Mouse (Mus musculus): ENCODE measurements around the gene Tmem39a.

Gene Tmem39a

GRCm38 (mm10) chr16:38558221-38558748, at the start of gene Tmem39a:
Gene Tmem39a (plus strand): TSS chr16:38558698.
- no peak for DNase-seq

- DNase-seq: no peak
These were observed 47.7 kb upstream of the Tmem39a start for GRCm38 (mm10) chr16:38510846-38511245.

DNA sequence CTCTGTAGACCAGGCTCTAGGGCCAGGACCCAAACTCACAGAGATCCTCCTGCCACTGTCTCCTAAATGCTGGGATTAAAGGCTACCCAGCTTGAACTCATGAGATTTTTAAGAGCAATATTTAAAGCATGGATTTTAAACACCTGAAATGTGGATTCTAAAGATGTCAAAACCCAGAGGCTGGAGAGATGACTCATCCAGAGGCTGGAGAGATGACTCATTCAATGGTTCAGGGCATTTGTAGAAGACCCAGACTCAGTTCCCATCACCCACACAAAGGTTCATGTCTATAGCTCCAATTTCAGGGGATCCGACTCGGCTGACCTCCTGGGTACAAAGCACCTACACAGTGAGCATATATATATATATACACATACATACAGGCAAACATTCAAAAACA, 39.4 kb upstream of the Tmem39a start:
- no peak for DNase-seq

GRCm38 (mm10) chr16:38521211-38521987, 37.1 kb upstream of the Tmem39a start:
- no peak for DNase-seq

GRCm38 (mm10) chr16:38522129-38523084, 36.1 kb upstream of the Tmem39a start, which contains the start of gene Timmdc1:
Gene Timmdc1 (minus strand): TSS chr16:38522663.
- peak; percentile 96 to 98 for DNase-seq

DNA sequence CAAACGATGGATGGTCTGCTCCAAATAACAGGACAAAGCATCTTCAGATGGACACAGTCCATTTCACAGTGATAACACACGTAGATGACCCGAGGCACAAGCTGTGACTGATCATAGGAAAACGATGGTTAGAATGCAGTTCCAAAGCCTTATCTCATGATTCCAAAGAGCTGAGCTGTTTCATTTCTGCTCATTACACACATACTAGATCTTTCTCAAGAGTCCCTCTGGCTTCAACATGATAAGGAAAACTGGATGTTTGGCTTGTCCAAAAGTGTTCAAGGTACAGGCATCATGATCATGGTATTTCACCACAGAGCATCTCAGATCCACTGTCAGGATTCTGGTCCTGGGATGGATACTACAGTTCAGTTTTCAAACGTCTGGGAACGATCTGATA, 32.2 kb upstream of the Tmem39a start:
- DNase-seq: no peak

GRCm38 (mm10) chr16:38536544-38537146, 21.9 kb upstream of the Tmem39a start:
- peak; percentile 66 to 78 for DNase-seq

DNA sequence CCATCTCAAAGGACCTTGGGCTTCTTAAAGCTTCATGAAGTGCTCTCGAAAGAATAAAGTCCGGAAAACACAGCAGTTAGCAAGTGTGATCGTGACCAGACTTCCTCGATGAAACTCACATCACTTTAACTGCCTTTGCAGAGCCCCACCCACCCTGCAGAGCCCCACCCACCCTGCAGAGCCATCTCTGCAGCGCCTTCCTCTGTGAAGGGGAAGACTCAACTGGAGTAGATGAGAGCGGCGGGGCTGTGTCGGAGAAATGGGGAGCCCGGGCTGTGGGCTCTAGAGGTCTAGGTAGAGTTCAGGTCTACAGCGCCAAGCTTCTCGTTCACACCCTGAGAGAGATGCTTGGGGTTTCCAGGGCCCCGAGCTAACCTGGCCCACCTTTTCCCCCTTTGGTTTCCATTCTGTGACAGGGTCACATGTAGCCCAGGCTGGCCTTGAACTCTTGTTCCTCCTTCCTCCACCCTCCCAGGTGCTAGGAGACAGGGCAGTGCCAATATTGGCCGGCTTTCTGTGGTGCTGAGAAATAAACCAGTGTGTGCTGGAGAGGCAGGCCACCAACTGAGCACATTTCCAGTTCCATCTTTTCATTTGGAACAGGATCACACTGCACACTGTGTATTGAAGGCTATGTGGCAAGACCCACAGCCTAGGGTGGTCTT, 19.6 kb upstream of the Tmem39a start:
- DNase-seq: no peak

DNA sequence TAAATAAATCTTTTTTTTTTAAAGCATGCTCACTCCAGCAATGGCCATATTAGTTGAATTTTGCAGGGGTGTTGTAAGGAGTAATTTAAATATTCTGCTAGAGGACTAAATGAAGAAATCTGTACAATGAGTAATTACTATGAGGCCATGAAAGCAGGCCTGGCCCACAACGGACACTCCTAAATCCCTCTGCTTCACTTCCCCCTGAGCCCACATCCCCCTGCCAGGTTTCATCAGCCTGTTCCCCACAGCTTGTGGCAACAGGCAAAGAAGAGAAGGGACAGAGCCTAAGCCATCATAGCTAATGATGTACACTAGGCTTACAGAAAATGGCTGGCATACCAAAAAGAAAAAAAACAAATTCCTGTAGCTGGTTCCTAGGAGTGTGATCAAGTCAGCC, 10.5 kb upstream of the Tmem39a start:
- DNase-seq: no peak

- DNase-seq: peak; percentile 88 to 90
These were observed 8.8 kb upstream of the Tmem39a start, which contains the start of gene Poglut1 for GRCm38 (mm10) chr16:38549479-38550396. Gene Poglut1 (minus strand): TSS chr16:38550258.

DNA sequence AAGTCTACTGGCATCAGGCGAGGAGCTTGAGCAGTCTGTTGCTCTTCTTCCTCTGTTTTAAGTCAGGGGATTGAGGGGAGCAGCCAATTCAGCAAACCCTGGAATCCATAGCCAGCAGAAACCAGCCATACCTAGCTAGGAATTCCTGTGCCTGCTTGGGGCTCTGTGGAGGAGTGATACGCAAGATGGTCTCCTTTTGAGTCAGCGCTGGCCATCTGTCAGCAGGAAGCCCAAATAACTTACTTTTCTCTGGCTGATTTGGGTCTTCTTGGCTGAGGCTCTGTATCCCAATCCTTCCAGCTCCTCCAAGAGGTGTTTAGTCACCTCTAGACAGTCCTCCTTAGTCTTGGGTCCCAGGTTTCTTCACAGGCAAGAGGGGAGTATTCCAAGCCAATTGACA, 2.5 kb upstream of the Tmem39a start:
- DNase-seq: no peak

GRCm38 (mm10) chr16:38562131-38562967, 3.9 kb downstream of the Tmem39a start:
- peak; percentile 98 for DNase-seq

- no peak for DNase-seq
These were observed 4.5 kb downstream of the Tmem39a start for GRCm38 (mm10) chr16:38562968-38563327.

GRCm38 (mm10) chr16:38563516-38563915, 5.0 kb downstream of the Tmem39a start:
- no peak for DNase-seq

- no peak for DNase-seq
These were observed 9.7 kb downstream of the Tmem39a start for GRCm38 (mm10) chr16:38568192-38568591.

DNA sequence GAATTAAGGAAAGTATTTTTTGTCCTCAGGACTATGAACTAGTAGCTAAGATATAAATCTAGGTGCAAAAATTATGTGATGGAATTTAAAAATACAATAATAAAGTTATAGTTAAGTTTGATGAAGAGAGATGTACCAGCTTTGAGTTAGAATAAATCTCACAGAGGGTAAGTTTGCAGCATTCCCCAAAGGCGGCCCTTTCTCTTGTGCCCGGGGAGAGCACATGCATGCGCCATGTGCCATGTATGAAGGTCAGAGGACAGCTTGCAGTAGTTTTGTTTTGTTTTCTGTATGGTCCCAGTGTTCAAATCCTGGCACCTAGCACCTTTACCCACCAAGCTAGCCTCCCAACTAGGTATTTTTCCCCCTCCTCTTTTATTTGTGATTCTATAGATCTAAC, 13.0 kb downstream of the Tmem39a start:
- no peak for DNase-seq

DNA sequence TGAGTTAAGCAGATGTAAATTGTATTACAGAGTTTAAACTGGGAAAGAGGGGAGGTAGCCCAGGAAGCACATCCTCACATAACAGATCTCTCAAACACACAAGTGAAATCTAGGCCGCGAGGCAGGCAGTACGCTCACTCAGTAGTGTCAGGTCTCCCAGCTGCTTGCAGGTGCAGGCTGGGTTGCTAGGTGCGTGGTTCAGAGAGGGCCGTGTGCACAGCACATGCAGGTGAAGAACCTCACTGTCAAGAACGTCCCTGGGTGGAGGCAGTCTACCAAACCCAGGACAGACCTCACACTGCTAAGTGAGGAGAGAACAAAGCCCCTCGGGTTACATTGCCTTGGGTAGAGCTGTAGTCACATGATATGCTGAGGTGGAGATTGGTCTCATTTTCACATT, 26.3 kb downstream of the Tmem39a start:
- no peak for DNase-seq

GRCm38 (mm10) chr16:38585186-38585585, 26.7 kb downstream of the Tmem39a start:
- no peak for DNase-seq

GRCm38 (mm10) chr16:38587163-38587562, 28.7 kb downstream of the Tmem39a start:
- no peak for DNase-seq

DNA sequence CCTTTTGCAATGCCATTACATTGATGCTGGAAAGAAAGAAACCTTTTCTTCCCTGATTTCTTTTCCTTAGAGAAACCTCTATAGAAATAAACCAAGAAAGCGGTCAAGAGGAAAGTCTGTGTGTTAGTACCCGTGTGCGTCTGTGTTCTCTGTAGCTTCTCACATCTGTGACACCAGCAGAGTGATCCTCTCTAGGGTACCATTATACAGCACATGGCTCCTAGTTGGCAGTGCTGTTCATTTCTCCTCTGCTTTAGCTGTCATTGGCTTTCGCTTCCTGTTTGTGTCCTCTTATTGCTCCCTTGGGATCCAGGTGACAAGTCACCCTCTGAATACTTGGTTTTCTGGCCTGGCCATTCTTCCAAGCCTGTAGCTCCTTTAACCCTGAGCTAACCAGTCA, 29.1 kb downstream of the Tmem39a start:
- no peak for DNase-seq
